Mouse (Mus musculus) ES-Bruce4 (cell line): ENCODE measurements around the gene Klhl22. TPM values are rescaled to one million over a fixed set of nuclear protein-coding genes. Genes with fewer than 3 reads are reported as not detected.

Experiments
- H3K27ac ChIP-seq: 2 replicates; pipeline ENCODE4 v1.5.1; 2012; ENCODE audit warnings: low read length, inconsistent platforms; ENCODE audit not compliant: insufficient read depth
- H3K27me3 ChIP-seq: 2 replicates; pipeline ENCODE4 v1.6.1; 2012; ENCODE audit warnings: mild to moderate bottlenecking, low read length, inconsistent platforms; ENCODE audit not compliant: control insufficient read depth, poor library complexity, insufficient read depth, severe bottlenecking
- H3K36me3 ChIP-seq: 2 replicates; pipeline ENCODE4 v1.6.1; 2012; ENCODE audit warnings: inconsistent platforms, mild to moderate bottlenecking, low read length, moderate library complexity; ENCODE audit not compliant: control insufficient read depth, poor library complexity, insufficient read depth, severe bottlenecking
- H3K4me1 ChIP-seq: one replicate; pipeline ENCODE4 v1.8.1; 2011; ENCODE audit warnings: low read length; ENCODE audit not compliant: control insufficient read depth, insufficient read depth
- H3K4me3 ChIP-seq: 2 replicates; pipeline ENCODE4 v1.5.1; 2011; ENCODE audit warnings: low read depth, mild to moderate bottlenecking, low read length
- H3K9ac ChIP-seq: 2 replicates; pipeline ENCODE4 v1.6.1; 2012; ENCODE audit warnings: low read depth, mild to moderate bottlenecking, inconsistent platforms; ENCODE audit not compliant: poor library complexity, severe bottlenecking
- H3K9me3 ChIP-seq: replicated peaks from 2 replicates; pipeline ENCODE4 v1.6.1; 2012; ENCODE audit warnings: mild to moderate bottlenecking, low read length, inconsistent platforms; ENCODE audit not compliant: control insufficient read depth, poor library complexity, insufficient read depth, severe bottlenecking
- CTCF ChIP-seq: IDR thresholded peaks from one replicate; pipeline ENCODE4 v1.8.1; 2011; ENCODE audit warnings: low read depth, low read length
- EP300 ChIP-seq: IDR thresholded peaks from 2 replicates; pipeline ENCODE4 v1.6.1; 2011; ENCODE audit warnings: low read depth, low read length; ENCODE audit not compliant: insufficient read depth
- POLR2A ChIP-seq: IDR thresholded peaks from one replicate; pipeline ENCODE4 v1.8.1; 2011; ENCODE audit warnings: low read length; ENCODE audit not compliant: insufficient read depth
- polyA plus RNA-seq: library from polyadenylated mRNA; stranded (reverse); fragments of >200 nt; gene quantifications from 2 replicates; pipeline ENCODE4 v1.2.4, GENCODE M21; 2011; ENCODE audit warnings: low read depth; ENCODE audit not compliant: missing spikeins, insufficient read depth, insufficient read length

The Klhl22 gene
- polyA plus RNA-seq, 1 experiment = 40.2 TPM

- H3K9me3 ChIP-seq = no peaks in the 10 kb centered on the region
- H3K9ac ChIP-seq = no peak overlapping the region
- H3K27ac ChIP-seq = no peak overlapping the region
- no peaks in the 10 kb centered on the region for H3K4me1 ChIP-seq
- H3K27me3 ChIP-seq = no peaks in the 10 kb centered on the region
- TF ChIP-seq POLR2A (no peak), EP300 (no peak), CTCF (no peak)
- H3K36me3 ChIP-seq = no peaks in the 10 kb centered on the region
- no peak overlapping the region for H3K4me3 ChIP-seq
These were observed 67.1 kb downstream of the Klhl22 start for GRCm38 (mm10) chr16:17826500-17826899.

DNA sequence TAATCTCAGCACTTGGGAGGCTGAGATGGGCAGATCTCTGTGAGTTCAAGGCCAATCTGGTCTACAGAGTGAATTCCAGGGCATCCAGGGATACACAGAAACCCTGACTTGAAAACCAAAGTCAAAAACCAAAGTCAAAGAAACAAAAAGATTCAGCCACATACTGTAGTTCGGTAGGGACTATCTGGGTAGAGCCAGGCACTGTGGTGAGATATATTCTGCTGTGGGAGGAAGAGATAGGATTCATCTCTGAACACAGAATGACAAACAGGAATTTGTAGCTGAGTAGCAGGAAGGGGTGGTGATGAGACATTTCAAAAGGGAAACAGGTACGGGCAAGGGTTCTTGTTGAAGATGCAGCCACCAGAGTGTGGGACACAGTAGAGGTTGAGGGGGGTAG, 68.8 kb downstream of the Klhl22 start:
- no peak overlapping the region for H3K4me3 ChIP-seq
- no peaks in the 10 kb centered on the region for H3K4me1 ChIP-seq
- peaks cover 1% of the 10 kb centered on the region; the same call in 1 of the 2 replicates for H3K27me3 ChIP-seq
- no peak overlapping the region for H3K9ac ChIP-seq
- no peaks in the 10 kb centered on the region for H3K9me3 ChIP-seq
- H3K27ac ChIP-seq = no peak overlapping the region
- no peaks in the 10 kb centered on the region for H3K36me3 ChIP-seq
- no peak for TF ChIP-seq POLR2A
- TF ChIP-seq EP300 = no peak
- no peak for TF ChIP-seq CTCF

DNA sequence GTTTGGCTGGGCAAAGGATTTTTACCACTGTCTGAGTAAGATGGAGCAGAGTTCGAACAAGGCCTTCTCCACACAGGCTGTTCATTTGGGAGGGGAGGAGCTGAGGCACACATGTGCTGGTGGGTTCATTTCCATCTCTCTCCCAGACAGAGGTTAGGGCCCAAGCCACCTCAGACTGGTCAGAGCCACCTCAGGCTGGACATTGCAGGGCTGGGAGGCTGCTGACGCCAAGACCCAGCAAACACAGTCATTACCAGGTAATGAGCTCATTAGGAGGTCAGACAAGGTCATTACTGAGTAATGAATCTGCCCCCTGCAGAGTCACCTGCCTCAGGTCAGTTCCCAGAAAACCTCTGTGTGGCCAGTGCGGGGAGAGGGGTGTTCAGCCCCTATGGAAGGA, 69.4 kb downstream of the Klhl22 start:
- Histone ChIP-seq H3K4me3 (no peak overlapping the region), H3K36me3 (no peaks in the 10 kb centered on the region), H3K9ac (no peak overlapping the region), H3K27ac (no peak overlapping the region), H3K4me1 (no peaks in the 10 kb centered on the region), H3K27me3 (peaks cover 7% of the 10 kb centered on the region), H3K9me3 (no peaks in the 10 kb centered on the region)
- TF ChIP-seq EP300 (no peak), POLR2A (no peak), CTCF (no peak)

DNA sequence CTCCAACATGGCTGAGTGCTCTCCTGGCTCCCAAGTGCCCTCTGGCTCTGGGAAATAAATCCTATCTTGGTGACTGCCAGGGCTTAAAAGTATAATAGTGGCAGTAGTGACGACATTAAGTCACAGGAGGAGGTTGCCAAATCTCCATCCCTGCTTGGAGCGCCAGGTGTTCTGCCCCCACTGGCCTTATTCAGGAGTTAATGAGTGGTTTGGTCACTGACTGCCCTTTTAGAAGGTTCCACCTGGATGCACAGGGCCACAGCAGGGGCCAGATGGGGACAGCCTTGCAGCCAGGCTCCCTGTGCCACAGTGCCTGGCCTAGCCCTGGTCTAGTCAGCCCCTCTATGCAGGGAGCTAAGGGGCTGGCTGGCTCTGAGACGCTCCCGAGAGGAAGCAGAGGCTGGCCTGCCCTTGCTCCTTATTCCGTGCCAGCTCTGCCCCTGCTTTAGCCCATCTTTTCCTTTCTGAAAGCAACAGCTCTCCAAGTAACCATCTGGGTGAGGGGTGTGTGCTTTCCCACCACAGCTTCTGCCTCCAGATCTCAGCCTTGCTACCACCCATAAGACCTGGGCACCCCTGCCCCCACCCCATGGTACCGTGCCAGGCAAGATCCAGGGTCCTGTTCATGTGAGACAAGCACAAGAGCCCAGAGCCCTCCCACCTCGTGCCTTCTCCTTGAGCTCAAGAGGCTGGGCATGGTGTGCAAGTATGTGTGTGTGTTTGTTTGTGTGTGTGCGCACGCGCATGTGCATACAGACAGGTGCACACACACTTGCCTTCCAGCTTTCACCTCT, 71.2 kb downstream of the Klhl22 start:
- H3K4me3 ChIP-seq = no peak overlapping the region
- peaks cover 9% of the 10 kb centered on the region for H3K27me3 ChIP-seq
- no peak overlapping the region for H3K27ac ChIP-seq
- peaks cover 2% of the 10 kb centered on the region for H3K4me1 ChIP-seq
- no peak overlapping the region for H3K9ac ChIP-seq
- H3K9me3 ChIP-seq = no peaks in the 10 kb centered on the region
- TF ChIP-seq POLR2A (no peak), EP300 (no peak), CTCF (no peak)
- no peaks in the 10 kb centered on the region for H3K36me3 ChIP-seq

DNA sequence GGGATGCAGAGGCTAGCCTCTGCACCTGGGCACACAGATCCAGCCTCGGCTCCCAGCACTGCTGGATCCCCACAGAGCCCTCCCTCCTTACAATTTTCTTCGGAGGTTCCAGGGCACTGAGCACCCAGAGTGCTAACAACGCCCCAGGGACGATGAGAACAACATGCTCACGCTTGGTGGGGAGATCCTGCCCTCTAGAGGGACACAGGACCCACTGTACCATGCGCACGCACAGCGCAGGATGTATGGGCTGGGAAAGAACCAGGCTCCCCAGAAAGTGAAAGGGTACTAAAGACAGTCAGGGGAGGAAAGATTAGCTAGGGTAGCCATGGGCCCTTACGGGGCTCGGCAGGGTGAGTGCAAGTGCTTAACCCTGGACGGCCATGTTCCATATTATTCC, 72.4 kb downstream of the Klhl22 start:
- Histone ChIP-seq H3K27me3 (peaks cover 9% of the 10 kb centered on the region), H3K4me1 (peaks cover 2% of the 10 kb centered on the region), H3K9ac (no peak overlapping the region), H3K4me3 (no peak overlapping the region), H3K27ac (no peak overlapping the region), H3K36me3 (no peaks in the 10 kb centered on the region), H3K9me3 (no peaks in the 10 kb centered on the region)
- peak; percentile 65 for TF ChIP-seq CTCF
- no peak for TF ChIP-seq POLR2A

DNA sequence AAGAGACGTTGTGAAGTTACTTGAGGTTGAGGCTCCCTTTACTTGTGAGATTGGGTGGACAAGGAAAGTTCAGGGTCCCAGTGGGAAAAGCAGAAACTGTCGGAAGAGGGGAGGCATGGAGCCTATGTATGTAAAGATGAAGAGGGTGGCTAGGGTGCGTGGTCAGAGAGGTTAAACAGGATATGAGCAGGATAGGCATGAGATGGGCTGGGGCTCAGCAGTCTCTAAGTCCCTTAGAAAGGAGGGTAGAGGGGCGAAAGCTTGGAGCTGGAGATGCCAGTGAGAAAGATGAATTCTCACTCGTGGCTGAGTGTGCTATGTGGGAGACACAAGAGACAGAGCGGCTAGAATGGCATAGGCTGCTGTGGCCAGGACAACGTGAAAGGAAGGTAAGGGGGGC, 73.4 kb downstream of the Klhl22 start, which contains the start of gene B830017H08Rik:
Gene B830017H08Rik (plus strand): TSS at position 301 of the 400 bp plus-strand sequence.
- Histone ChIP-seq H3K9me3 (no peaks in the 10 kb centered on the region), H3K27me3 (peaks cover 9% of the 10 kb centered on the region), H3K9ac (peak within 1 kb of the TSS; percentile 81), H3K4me3 (peak within 1 kb of the TSS; percentile 68), H3K27ac (no peak within 1 kb of the TSS), H3K4me1 (peaks cover 2% of the 10 kb centered on the region), H3K36me3 (no peaks in the 10 kb centered on the region)
- no peak for TF ChIP-seq POLR2A
- no peak for TF ChIP-seq EP300
- TF ChIP-seq CTCF = no peak
